Mouse (Mus musculus) layer of hippocampus, postnatal 25 days (tissue): Measurements from ENCODE around the gene Vmn1r68. TPM values are rescaled to one million over a fixed set of nuclear protein-coding genes. Genes with fewer than 3 reads are reported as not detected.
A peak's percentile ranks its signal among the peaks of the same experiment; 100 is the strongest.

Experiments
- DNase-seq, 2 experiments: peaks; one replicate each; pipeline ENCODE4 v3.0.0; 2022; ENCODE audit warnings: mixed read lengths in 2 of 2, low spot score in 1 of 2; ENCODE audit errors: extremely low spot score in 1 of 2
- total RNA-seq, 2 experiments: library from RNA; stranded (reverse); gene quantifications; 2 replicates each; pipeline ENCODE4 v1.2.3; 2021

Vmn1r68 gene
- total RNA-seq, result not detected

DNA sequence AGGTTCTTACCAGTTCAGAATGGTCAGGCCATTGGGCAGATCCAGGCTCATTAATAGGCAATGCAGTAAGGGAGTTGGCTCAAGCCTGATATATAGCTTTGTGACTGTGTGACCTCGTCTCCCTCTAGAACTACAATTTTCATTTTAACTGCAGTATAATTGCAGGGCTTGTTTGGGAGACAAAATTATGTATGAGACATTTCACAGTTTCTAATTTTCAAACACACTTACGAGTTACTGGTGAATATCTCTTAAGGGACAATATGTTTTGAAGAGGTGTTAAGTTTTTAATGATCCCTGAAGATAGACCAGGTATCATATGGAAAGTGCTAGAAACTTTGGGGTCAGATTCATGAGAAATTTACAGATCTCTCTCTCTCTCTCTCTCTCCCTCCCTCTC is at the start of gene Vmn1r68:
Gene Vmn1r68 (minus strand): TSS at position 101 of the 400 bp plus-strand sequence.
- DNase-seq, result no peak

DNA sequence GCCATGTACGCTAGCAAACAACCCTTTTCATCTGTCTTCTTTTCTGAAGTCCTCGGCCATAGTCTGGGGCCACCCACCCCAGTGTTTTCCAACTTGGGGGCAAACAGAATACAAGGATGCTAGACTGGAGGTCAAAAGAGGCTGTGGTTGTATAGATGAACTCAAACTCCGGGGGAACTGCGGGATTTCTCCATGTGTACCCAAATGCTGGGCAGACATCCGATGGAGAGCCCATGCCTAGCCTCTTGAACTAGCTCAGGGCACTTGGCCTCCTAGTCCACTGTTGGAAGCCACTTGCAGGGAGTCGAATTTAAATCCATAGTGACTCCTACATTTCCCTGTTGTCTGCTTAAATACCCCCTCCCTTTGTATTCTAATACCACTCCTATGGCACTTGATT is 62.7 kb downstream of the Vmn1r68 start:
- DNase-seq, result no peak

DNA sequence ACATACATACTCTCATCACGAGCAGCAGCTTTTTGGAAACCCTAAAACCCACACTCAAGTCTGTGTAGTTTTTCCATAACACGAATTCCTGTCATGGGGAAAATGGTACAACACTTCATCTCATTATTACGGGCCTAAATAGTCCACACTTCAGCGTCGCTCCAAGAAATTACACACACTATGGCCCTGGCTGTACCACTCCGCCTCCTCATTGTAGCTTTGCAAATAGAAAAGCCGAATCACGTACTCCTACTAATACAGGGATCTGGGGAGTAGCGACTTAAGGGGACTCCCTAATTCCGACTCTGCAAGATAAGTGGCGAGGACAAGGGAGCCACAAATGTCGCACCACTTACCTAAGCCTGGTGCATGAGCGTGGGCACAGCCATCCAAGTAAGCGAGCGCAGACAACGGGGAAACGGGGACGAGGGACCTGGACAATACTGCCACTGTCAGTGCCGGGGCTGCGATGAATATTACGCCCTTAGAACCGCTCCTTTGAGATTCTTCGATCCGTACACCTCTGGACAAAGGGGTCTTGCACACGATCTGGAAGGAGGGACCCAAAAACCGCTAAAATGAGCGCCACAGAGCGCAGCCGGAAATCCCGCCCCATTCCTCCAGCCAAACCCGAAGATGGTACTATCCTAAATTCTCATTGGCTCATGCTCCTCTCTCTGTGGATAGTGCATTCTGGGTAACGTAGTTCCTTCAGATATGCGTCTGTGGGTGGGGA is 63.3 kb downstream of the Vmn1r68 start, which contains the start of gene Zik1:
Gene Zik1 (minus strand): TSS at position 609 of the 736 bp plus-strand sequence.
- DNase-seq, result peak; percentile 59 to 69

DNA sequence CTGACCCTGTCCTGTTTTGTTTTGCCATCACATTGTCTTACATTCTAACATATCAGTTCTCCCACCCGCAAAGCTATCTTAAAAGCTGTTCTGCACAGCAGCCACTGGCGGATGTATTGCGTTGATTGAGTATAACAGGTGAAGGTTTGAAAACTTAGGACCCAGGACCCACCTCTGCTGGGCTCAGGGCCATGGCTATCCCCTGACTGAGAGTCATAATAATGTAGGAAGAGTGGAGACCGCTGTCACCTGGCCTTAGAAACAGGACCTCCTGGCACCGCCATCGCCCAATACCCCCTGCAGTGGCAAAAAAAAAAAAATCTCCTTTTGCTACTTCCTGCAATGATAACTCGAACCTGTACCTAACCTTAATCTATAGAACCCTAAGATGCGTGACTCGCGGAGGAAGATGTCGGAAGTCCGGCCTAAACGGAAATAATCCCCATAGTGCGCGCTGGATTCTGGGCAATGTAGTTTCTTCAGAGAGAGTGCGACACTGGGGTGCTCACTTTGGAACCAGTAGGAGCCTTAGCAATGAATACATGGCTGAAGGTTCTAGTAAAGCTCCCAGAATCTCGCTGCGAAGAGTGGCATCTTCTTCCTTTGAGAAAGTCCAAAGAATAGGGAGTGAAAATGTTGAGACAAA is 77.6 kb downstream of the Vmn1r68 start:
- peak; percentile 4 to 13 for DNase-seq

DNA sequence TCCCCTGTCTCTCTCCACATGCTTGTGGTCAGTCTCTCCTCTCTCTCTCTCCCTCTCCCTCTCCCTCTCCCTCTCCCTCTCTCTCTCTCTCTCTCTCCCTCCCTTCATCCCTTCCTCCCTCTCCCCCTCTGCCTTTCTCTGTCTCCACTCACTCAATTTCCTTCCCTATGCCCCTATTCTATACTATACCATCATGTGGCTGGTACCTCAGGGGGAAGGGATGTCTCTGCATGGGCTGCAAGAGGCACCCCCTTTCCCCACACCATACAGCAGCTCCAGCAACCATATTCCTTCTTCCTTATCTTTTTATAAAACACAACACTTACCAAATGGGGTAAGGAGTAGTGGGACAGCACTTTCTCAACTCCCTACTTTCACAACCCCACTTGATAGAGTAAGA is 78.5 kb downstream of the Vmn1r68 start:
- DNase-seq, result no peak

DNA sequence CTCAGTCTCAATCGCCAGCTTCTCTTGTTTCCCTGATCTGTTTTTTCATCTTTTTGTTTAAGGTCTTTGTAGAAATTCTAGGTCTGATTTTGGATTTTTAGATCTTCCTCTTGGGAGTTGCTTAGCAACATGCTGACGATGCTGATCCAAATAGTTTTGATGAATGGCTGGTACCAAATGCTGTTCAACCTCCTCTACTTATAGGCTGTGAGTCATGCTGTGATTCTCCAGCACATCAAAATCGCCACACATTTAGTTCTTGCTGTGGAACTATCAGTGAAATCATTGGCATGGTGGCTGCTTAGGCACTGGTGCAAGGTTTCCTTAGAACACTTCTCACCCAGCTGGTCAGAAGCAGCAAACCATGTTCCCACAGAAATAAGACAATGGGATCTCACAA is 100.1 kb downstream of the Vmn1r68 start:
- DNase-seq, result no peak

Other genes starting within 250 kb of the Vmn1r68 start
- gene Vmn1r67, start 115.2 kb downstream of the Vmn1r68 start, total RNA-seq, result not detected
- gene Zik1, start 63.1 kb downstream of the Vmn1r68 start, total RNA-seq, result 10 to 100 TPM; 15.6 to 15.8 TPM
- gene Vmn1r69, start 55.2 kb upstream of the Vmn1r68 start, total RNA-seq, result not detected
- not detected for gene Vmn1r70, start 73.0 kb upstream of the Vmn1r68 start, total RNA-seq
- not detected for gene Nlrp4b, start 129.3 kb upstream of the Vmn1r68 start, total RNA-seq
- gene Vmn1r71, start 195.9 kb upstream of the Vmn1r68 start, total RNA-seq, result not detected